Mouse (Mus musculus) fibroblast of lung, adult 2 months (primary cell): ENCODE measurements around the gene Map4k1.

ENCODE experiments used
- DNase-seq: peaks from one replicate; pipeline ENCODE4 v3.0.0-alpha.2; 2011; ENCODE audit warnings: low read depth

The Map4k1 gene

GRCm38 (mm10) chr7:28981651-28982273 is at the start of gene Map4k1, which contains the start of gene Eif3k:
Map4k1 (plus strand) TSS chr7:28982050.
Eif3k (minus strand) TSS chr7:28981864.
- DNase-seq = peak; percentile 98

GRCm38 (mm10) chr7:28932421-28933041 is 49.3 kb upstream of the Map4k1 start:
- no peak for DNase-seq

GRCm38 (mm10) chr7:28933825-28934224 is 48.0 kb upstream of the Map4k1 start:
- no peak for DNase-seq

- DNase-seq = no peak
Observed at GRCm38 (mm10) chr7:28936787-28937186, 45.1 kb upstream of the Map4k1 start.

- DNase-seq = no peak
Observed at GRCm38 (mm10) chr7:28938654-28939053, 43.2 kb upstream of the Map4k1 start.

GRCm38 (mm10) chr7:28939418-28940183 is 42.2 kb upstream of the Map4k1 start:
- no peak for DNase-seq

- DNase-seq = no peak
Observed at GRCm38 (mm10) chr7:28941129-28941528, 40.7 kb upstream of the Map4k1 start.

- DNase-seq = no peak
Observed at GRCm38 (mm10) chr7:28941542-28941941, 40.3 kb upstream of the Map4k1 start.

GRCm38 (mm10) chr7:28943451-28944180 is 38.2 kb upstream of the Map4k1 start:
- no peak for DNase-seq

- no peak for DNase-seq
Observed at GRCm38 (mm10) chr7:28944756-28945415, 37.0 kb upstream of the Map4k1 start.

GRCm38 (mm10) chr7:28945416-28946270 is 36.2 kb upstream of the Map4k1 start:
- DNase-seq = no peak

GRCm38 (mm10) chr7:28946271-28946610 is 35.6 kb upstream of the Map4k1 start:
- no peak for DNase-seq

GRCm38 (mm10) chr7:28948746-28949145 is 33.1 kb upstream of the Map4k1 start:
- no peak for DNase-seq

GRCm38 (mm10) chr7:28949298-28949697 is 32.6 kb upstream of the Map4k1 start:
- DNase-seq = no peak

- DNase-seq = no peak
Observed at GRCm38 (mm10) chr7:28950346-28951037, 31.4 kb upstream of the Map4k1 start.

- DNase-seq = no peak
Observed at GRCm38 (mm10) chr7:28951764-28952163, 30.1 kb upstream of the Map4k1 start.

GRCm38 (mm10) chr7:28952786-28953185 is 29.1 kb upstream of the Map4k1 start:
- DNase-seq = peak; percentile 99

GRCm38 (mm10) chr7:28953476-28954376 is 28.1 kb upstream of the Map4k1 start:
- DNase-seq = no peak

- no peak for DNase-seq
Observed at GRCm38 (mm10) chr7:28954773-28955172, 27.1 kb upstream of the Map4k1 start.
